Comparison of ENCODE assay signal across 17 mouse cellular contexts in genomic region chr17:24288477-24288876, GRCm38 (mm10).
"Had no signal": no experiment of that assay in that cellular context is flagged by ENCODE, and none has a peak within 500 bp of the region (broad histone marks: within the 10 kb centered on the region; RNA-seq: fewer than 3 reads in every experiment).

No protein-coding gene starts in this region.

- H3K27ac ChIP-seq: kidney, postnatal 0 days; layer of hippocampus, adult 2 months; liver, embryonic 13.5 days; neural tube, embryonic 12.5 days; neural tube, embryonic 15.5 days; stomach, embryonic 15.5 days had no signal

- H3K4me1 ChIP-seq: liver, embryonic 13.5 days; neural tube, embryonic 12.5 days; neural tube, embryonic 15.5 days; stomach, embryonic 15.5 days had no signal

- DNase-seq: kidney, postnatal 25 days; layer of hippocampus, adult 9-11 months; liver, embryonic 13.5 days; lung, adult 2 months; lung, postnatal 14 days; lung, postnatal 4 days; midbrain, embryonic 14.5 days; right cerebral cortex, adult 18-20 months; right cerebral cortex, postnatal 14 days; right cerebral cortex, postnatal 4 days; thymus, postnatal 25 days had no signal

- H3K4me2 ChIP-seq: liver, embryonic 13.5 days; midbrain, embryonic 11.5 days; neural tube, embryonic 12.5 days; neural tube, embryonic 15.5 days; stomach, embryonic 15.5 days had no signal

- H3K27me3 ChIP-seq: liver, embryonic 13.5 days; neural tube, embryonic 12.5 days; neural tube, embryonic 15.5 days; stomach, embryonic 15.5 days had no signal

- H3K36me3 ChIP-seq: liver, embryonic 13.5 days; neural tube, embryonic 12.5 days; neural tube, embryonic 15.5 days; stomach, embryonic 15.5 days had no signal

- H3K4me3 ChIP-seq: layer of hippocampus, adult 2 months; liver, embryonic 13.5 days; neural tube, embryonic 12.5 days; neural tube, embryonic 15.5 days; stomach, embryonic 15.5 days had no signal

- H3K9me3 ChIP-seq: liver, embryonic 13.5 days; neural tube, embryonic 12.5 days; neural tube, embryonic 15.5 days; stomach, embryonic 15.5 days had no signal

- H3K9ac ChIP-seq: liver, embryonic 13.5 days; neural tube, embryonic 12.5 days; neural tube, embryonic 15.5 days; stomach, embryonic 15.5 days had no signal
